Mouse (Mus musculus): ENCODE data around the gene Gipc2. TPM values are rescaled to one million over a fixed set of nuclear protein-coding genes. Genes with fewer than 3 reads are reported as not detected.

Gipc2 gene
- polyA plus RNA-seq, 1 experiment from 2014 or later: 4.3 TPM

GRCm38 (mm10) chr3:152105341-152105740 lies 60.7 kb downstream of the Gipc2 start:
- H3K36me3 ChIP-seq: no peaks in the 10 kb centered on the region
- peak overlapping the region; percentile 39 for H3K4me2 ChIP-seq
- H3K27me3 ChIP-seq: peaks cover 23% of the 10 kb centered on the region
- H3K27ac ChIP-seq: no peak overlapping the region
- 0 out of 2 replicates have a peak, but pooled peaks cover 4% of the 10 kb centered on the region for H3K9me3 ChIP-seq
- H3K4me1 ChIP-seq (replicated peaks): peaks cover 41% of the 10 kb centered on the region
- no peak overlapping the region for H3K4me3 ChIP-seq (replicated peaks)
- H3K9ac ChIP-seq (replicated peaks): no peak overlapping the region
- peak; percentile 21; the same call in 1 of the 2 replicates for ATAC-seq (ENCODE audit: insufficient number of reproducible peaks, insufficient read depth, low FRiP score, low TSS enrichment, low read depth)
- WGBS: 4% methylated on average over 14 of the region's 14 CpGs

DNA sequence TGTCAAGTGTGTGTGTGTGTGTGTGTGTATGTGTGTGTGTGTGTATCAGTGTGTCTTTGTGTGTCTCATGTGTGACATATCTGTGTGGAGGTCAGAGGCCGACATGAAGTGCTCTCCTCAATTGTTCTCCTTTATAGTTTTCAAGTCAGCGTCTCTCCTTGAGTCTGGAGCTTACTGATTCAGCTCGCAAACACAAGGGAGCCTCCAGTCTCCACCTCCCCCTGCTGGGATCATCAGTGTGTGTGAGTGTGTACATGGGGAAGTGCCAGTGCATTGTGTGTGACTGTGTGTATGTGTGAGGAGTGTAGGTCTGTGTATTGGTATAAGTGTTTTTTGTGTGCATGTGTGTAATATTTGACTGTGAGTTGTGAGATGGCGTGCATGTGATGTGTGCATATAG lies 62.6 kb downstream of the Gipc2 start:
- Histone ChIP-seq H3K27ac (no peak overlapping the region), H3K9me3 (0 out of 2 replicates have a peak, but pooled peaks cover 7% of the 10 kb centered on the region), H3K36me3 (no peaks in the 10 kb centered on the region), H3K4me2 (no peak overlapping the region), H3K9ac (replicated peaks) (no peak overlapping the region), H3K4me3 (replicated peaks) (no peak overlapping the region), H3K4me1 (replicated peaks) (peaks cover 25% of the 10 kb centered on the region), H3K27me3 (peaks cover 23% of the 10 kb centered on the region)
- WGBS: 91% methylated on average over 4 of the region's 4 CpGs
- no peak for ATAC-seq (ENCODE audit: insufficient number of reproducible peaks, insufficient read depth, low FRiP score, low TSS enrichment, low read depth)

DNA sequence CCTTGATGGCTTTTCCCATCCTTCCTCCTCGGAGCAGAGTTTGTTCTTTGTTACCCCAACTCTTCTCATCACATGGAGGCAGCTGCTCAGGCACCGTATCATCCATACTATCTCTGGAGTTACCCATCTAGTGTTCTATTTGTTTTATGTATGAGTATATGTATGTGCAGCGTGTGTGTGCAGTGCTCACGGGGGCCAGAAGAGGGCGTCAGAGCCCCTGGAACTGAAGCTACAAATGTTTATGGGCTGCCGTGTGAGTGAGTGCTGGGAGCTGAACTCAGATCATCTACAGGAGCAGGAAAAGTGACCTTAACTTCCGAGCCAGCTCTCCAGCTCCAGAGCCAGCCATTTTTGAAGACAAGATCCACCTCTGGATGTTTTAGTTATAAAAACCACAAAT lies 64.6 kb downstream of the Gipc2 start:
- Histone ChIP-seq H3K27me3 (peaks cover 18% of the 10 kb centered on the region), H3K9me3 (0 out of 2 replicates have a peak, but pooled peaks cover 9% of the 10 kb centered on the region), H3K27ac (no peak overlapping the region), H3K4me3 (replicated peaks) (no peak overlapping the region), H3K9ac (replicated peaks) (no peak overlapping the region), H3K36me3 (no peaks in the 10 kb centered on the region), H3K4me1 (replicated peaks) (peaks cover 11% of the 10 kb centered on the region), H3K4me2 (no peak overlapping the region)
- 92% methylated on average over 7 of the region's 7 CpGs for WGBS
- ATAC-seq (ENCODE audit: insufficient number of reproducible peaks, insufficient read depth, low FRiP score, low TSS enrichment, low read depth): no peak

- no peak overlapping the region for H3K4me2 ChIP-seq
- WGBS: 39% methylated on average over 11 of the region's 11 CpGs
Measured at GRCm38 (mm10) chr3:152100119-152100818, 65.8 kb downstream of the Gipc2 start.

GRCm38 (mm10) chr3:152095030-152095429 lies 71.0 kb downstream of the Gipc2 start:
- Histone ChIP-seq H3K9ac (replicated peaks) (no peak overlapping the region), H3K4me3 (replicated peaks) (no peak overlapping the region), H3K27ac (no peak overlapping the region), H3K4me2 (no peak overlapping the region), H3K36me3 (no peaks in the 10 kb centered on the region), H3K9me3 (0 out of 2 replicates have a peak, but pooled peaks cover 4% of the 10 kb centered on the region), H3K27me3 (peaks cover 7% of the 10 kb centered on the region; the same call in 1 of the 2 replicates), H3K4me1 (replicated peaks) (0 out of 2 replicates have a peak, but pooled peaks cover 9% of the 10 kb centered on the region)
- no peak for ATAC-seq (ENCODE audit: insufficient number of reproducible peaks, insufficient read depth, low FRiP score, low TSS enrichment, low read depth)
- WGBS: 14% methylated on average over 3 of the region's 3 CpGs

More at GRCm38 (mm10) chr3:152100119-152100818, 65.8 kb downstream of the Gipc2 start:
- no peaks in the 10 kb centered on the region for H3K36me3 ChIP-seq
- 0 out of 2 replicates have a peak, but pooled peaks cover 9% of the 10 kb centered on the region for H3K9me3 ChIP-seq
- H3K27me3 ChIP-seq: peaks cover 7% of the 10 kb centered on the region
- H3K4me3 ChIP-seq (replicated peaks): no peak overlapping the region
- H3K9ac ChIP-seq (replicated peaks): no peak overlapping the region
- ATAC-seq (ENCODE audit: insufficient number of reproducible peaks, insufficient read depth, low FRiP score, low TSS enrichment, low read depth): no peak
- no peak overlapping the region for H3K27ac ChIP-seq
- 0 out of 2 replicates have a peak, but pooled peaks cover 3% of the 10 kb centered on the region for H3K4me1 ChIP-seq (replicated peaks)

DNA sequence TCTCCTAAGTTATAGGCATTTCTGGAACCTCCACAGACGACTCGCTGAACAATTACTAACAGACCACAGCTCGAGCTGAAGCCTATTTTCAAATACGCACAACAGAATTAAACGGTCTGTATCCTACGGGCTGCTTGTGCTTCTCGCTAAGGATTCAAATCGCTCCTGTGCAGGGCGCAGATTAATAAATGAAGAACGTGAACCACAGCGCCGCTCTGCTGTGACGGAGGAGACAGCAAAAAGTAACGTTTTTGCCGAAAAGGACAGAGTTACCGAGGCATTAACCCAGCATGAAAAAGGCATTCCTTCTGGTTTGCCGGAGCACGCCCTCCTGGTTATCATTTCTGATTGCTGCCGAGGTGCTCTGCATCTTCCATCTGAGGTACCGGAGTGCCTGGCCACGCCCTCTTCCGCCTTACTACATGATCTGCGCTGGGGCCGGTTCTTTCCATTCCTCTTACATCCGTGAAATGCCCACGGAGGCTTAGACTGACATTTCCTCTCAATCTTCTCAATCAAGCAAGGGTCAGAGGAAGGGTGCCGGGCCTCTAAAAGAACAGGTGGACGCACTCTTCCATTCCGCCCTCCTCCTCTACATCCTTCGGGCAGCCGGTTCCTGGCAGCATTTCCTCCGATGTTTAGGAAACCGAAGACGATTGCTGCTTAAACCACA lies 73.5 kb downstream of the Gipc2 start:
- Histone ChIP-seq H3K9ac (replicated peaks) (no peak overlapping the region; the same call in 1 of the 2 replicates), H3K4me3 (replicated peaks) (peak overlapping the region; percentile 30), H3K4me1 (replicated peaks) (0 out of 2 replicates have a peak, but pooled peaks cover 9% of the 10 kb centered on the region), H3K36me3 (no peaks in the 10 kb centered on the region), H3K9me3 (no peaks in the 10 kb centered on the region), H3K4me2 (peak overlapping the region; percentile 52), H3K27ac (no peak overlapping the region), H3K27me3 (peaks cover 7% of the 10 kb centered on the region; the same call in 1 of the 2 replicates)
- WGBS: 48% methylated on average over 34 of the region's 34 CpGs
- no peak for ATAC-seq (ENCODE audit: insufficient number of reproducible peaks, insufficient read depth, low FRiP score, low TSS enrichment, low read depth)

DNA sequence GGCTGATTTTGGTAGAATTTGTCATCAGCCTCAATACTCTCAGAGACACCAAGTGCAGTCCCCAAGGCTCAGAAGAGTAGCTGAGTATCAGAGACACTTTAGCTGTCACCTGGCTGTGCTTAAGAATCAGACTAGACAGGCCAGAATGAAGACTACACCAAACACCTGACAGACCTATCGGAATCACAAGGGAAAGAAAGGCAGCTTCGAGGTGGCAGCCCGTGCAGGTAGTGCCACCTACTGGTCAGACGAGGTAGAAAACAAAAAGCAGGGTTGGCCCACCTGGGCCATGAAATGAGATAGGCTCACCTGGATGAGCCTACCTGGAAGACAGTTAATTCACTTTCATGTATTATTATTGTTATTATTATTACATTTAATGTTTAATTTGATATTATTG lies 76.9 kb downstream of the Gipc2 start:
- no peak for ATAC-seq (ENCODE audit: insufficient number of reproducible peaks, insufficient read depth, low FRiP score, low TSS enrichment, low read depth)
- no peaks in the 10 kb centered on the region for H3K9me3 ChIP-seq
- no peak overlapping the region for H3K27ac ChIP-seq
- no peak overlapping the region for H3K4me2 ChIP-seq
- H3K27me3 ChIP-seq: peaks cover 3% of the 10 kb centered on the region; the same call in 1 of the 2 replicates
- no peak overlapping the region for H3K4me3 ChIP-seq (replicated peaks)
- 0 out of 2 replicates have a peak, but pooled peaks cover 6% of the 10 kb centered on the region for H3K4me1 ChIP-seq (replicated peaks)
- H3K36me3 ChIP-seq: no peaks in the 10 kb centered on the region
- WGBS: 4% methylated on average over 4 of the region's 4 CpGs
- no peak overlapping the region for H3K9ac ChIP-seq (replicated peaks)

- Histone ChIP-seq H3K9me3 (no peaks in the 10 kb centered on the region), H3K9ac (replicated peaks) (no peak overlapping the region), H3K4me3 (replicated peaks) (no peak overlapping the region), H3K4me1 (replicated peaks) (no peaks in the 10 kb centered on the region; the same call in 1 of the 2 replicates), H3K4me2 (no peak overlapping the region), H3K27me3 (no peaks in the 10 kb centered on the region), H3K36me3 (no peaks in the 10 kb centered on the region), H3K27ac (no peak overlapping the region)
- whole genome bisulfite sequencing: 92% methylated on average over 3 of the region's 3 CpGs
- ATAC-seq (ENCODE audit: insufficient number of reproducible peaks, insufficient read depth, low FRiP score, low TSS enrichment, low read depth): no peak
Measured at GRCm38 (mm10) chr3:152081381-152081780, 84.6 kb downstream of the Gipc2 start.

DNA sequence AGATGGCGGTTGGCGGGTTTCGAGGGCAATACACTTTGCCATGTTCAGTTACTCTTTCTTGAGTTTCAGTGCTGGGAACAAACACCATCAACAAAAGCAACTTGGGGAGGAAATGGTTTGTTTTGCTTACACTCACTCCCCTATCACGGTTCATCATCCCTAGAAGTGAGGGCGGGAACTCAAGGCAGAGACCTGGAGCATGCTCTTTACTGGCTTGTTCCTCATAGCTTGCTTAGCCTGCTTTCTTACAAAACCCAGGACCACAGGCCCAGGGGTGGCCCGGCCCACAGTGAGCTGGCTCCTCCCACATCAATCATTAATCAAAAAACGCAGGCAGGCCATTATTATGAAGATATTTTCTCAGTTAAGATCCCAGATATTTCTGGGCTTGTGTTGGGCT lies 89.9 kb downstream of the Gipc2 start:
- no peak for ATAC-seq (ENCODE audit: insufficient number of reproducible peaks, insufficient read depth, low FRiP score, low TSS enrichment, low read depth)
- Histone ChIP-seq H3K4me3 (replicated peaks) (no peak overlapping the region), H3K36me3 (no peaks in the 10 kb centered on the region), H3K4me2 (no peak overlapping the region), H3K27me3 (no peaks in the 10 kb centered on the region), H3K27ac (peak overlapping the region; percentile 20; the same call in 1 of the 2 replicates), H3K9me3 (no peaks in the 10 kb centered on the region), H3K4me1 (replicated peaks) (peaks cover 17% of the 10 kb centered on the region), H3K9ac (replicated peaks) (no peak overlapping the region)
- 84% methylated on average over 7 of the region's 7 CpGs for WGBS

- no peak overlapping the region for H3K9ac ChIP-seq (replicated peaks)
- H3K27ac ChIP-seq: no peak overlapping the region
- WGBS: 83% methylated on average over 2 of the region's 2 CpGs
- no peak for ATAC-seq (ENCODE audit: insufficient number of reproducible peaks, insufficient read depth, low FRiP score, low TSS enrichment, low read depth)
- H3K9me3 ChIP-seq: no peaks in the 10 kb centered on the region
- H3K4me1 ChIP-seq (replicated peaks): no peaks in the 10 kb centered on the region; the same call in 1 of the 2 replicates
- H3K4me3 ChIP-seq (replicated peaks): no peak overlapping the region
- H3K4me2 ChIP-seq: no peak overlapping the region
- peaks cover 15% of the 10 kb centered on the region; the same call in 1 of the 2 replicates for H3K27me3 ChIP-seq
- no peaks in the 10 kb centered on the region for H3K36me3 ChIP-seq
Measured at GRCm38 (mm10) chr3:152069001-152069400, 97.0 kb downstream of the Gipc2 start.

DNA sequence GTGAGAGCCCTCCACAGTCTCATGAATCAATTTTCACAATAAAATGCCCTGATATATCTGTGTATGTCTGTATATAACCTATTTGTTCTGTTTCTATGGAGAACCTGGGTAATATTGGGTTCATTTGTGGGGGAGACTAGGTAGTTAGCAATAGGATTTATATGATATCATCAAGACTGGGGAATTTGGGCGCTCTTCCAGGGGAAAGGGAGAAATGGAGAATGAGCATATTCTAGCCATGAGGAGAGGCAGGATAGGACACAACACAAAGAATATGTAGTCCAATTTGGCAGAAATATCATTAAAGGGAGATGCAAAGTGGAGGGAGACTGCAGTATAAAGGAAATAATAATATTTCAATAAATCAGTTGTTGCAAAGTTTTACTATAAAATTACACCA lies 97.7 kb downstream of the Gipc2 start:
- WGBS: 94% methylated on average over 1 of the region's 1 CpGs
- H3K9ac ChIP-seq (replicated peaks): no peak overlapping the region
- peaks cover 15% of the 10 kb centered on the region; the same call in 1 of the 2 replicates for H3K27me3 ChIP-seq
- H3K4me2 ChIP-seq: no peak overlapping the region
- H3K4me3 ChIP-seq (replicated peaks): no peak overlapping the region
- no peak overlapping the region for H3K27ac ChIP-seq
- no peaks in the 10 kb centered on the region for H3K36me3 ChIP-seq
- no peaks in the 10 kb centered on the region for H3K9me3 ChIP-seq
- no peak for ATAC-seq (ENCODE audit: insufficient number of reproducible peaks, insufficient read depth, low FRiP score, low TSS enrichment, low read depth)
- no peaks in the 10 kb centered on the region; the same call in 1 of the 2 replicates for H3K4me1 ChIP-seq (replicated peaks)

Data from limb, embryonic 12.5 days (tissue).